Mouse (Mus musculus) thymus, postnatal 4 days (tissue): ENCODE results near the gene Sspo.
"Not testable (repeated sequence)": the region's sequence is repeated elsewhere in the genome, so short reads cannot be mapped to it uniquely, and the experiment has no call there.

Experiments
- DNase-seq: peaks from one replicate; pipeline ENCODE4 v3.0.0; 2021

The Sspo gene

GRCm38 (mm10) chr6:48489741-48490140, 41.7 kb downstream of the Sspo start:
- no peak for DNase-seq

GRCm38 (mm10) chr6:48491361-48491760, 43.3 kb downstream of the Sspo start:
- no peak for DNase-seq

- DNase-seq = no peak
Measured at GRCm38 (mm10) chr6:48493136-48493730, 45.2 kb downstream of the Sspo start.

GRCm38 (mm10) chr6:48497521-48497920, 49.5 kb downstream of the Sspo start:
- no peak for DNase-seq

- DNase-seq = no peak
Measured at GRCm38 (mm10) chr6:48503847-48504240, 55.8 kb downstream of the Sspo start.

- DNase-seq = peak; percentile 58
Measured at GRCm38 (mm10) chr6:48504241-48504854, 56.3 kb downstream of the Sspo start.

- DNase-seq = no peak
Measured at GRCm38 (mm10) chr6:48508087-48508486, 60.1 kb downstream of the Sspo start.

- DNase-seq = no peak
Measured at GRCm38 (mm10) chr6:48510426-48510825, 62.4 kb downstream of the Sspo start.

GRCm38 (mm10) chr6:48511861-48512260, 63.8 kb downstream of the Sspo start:
- no peak for DNase-seq

GRCm38 (mm10) chr6:48524882-48525281, 76.9 kb downstream of the Sspo start:
- DNase-seq = not testable (repeated sequence)

GRCm38 (mm10) chr6:48527901-48528300, 79.9 kb downstream of the Sspo start:
- no peak for DNase-seq

- peak; percentile 32 for DNase-seq
Measured at GRCm38 (mm10) chr6:48529261-48529660, 81.2 kb downstream of the Sspo start.

GRCm38 (mm10) chr6:48529871-48530440, 81.9 kb downstream of the Sspo start:
- DNase-seq = no peak

GRCm38 (mm10) chr6:48530862-48531261, 82.8 kb downstream of the Sspo start:
- no peak for DNase-seq

- no peak for DNase-seq
Measured at GRCm38 (mm10) chr6:48533475-48533874, 85.4 kb downstream of the Sspo start.

GRCm38 (mm10) chr6:48534913-48535312, 86.9 kb downstream of the Sspo start:
- DNase-seq = no peak

- no peak for DNase-seq
Measured at GRCm38 (mm10) chr6:48536091-48536490, 88.1 kb downstream of the Sspo start.

GRCm38 (mm10) chr6:48537105-48537954, 89.3 kb downstream of the Sspo start, which contains the start of gene Atp6v0e2:
Gene Atp6v0e2 (plus strand): TSS chr6:48537615.
- DNase-seq = peak; percentile 73

- peak; percentile 85 for DNase-seq
Measured at GRCm38 (mm10) chr6:48538841-48539737, 91.1 kb downstream of the Sspo start.

- no peak for DNase-seq
Measured at GRCm38 (mm10) chr6:48539860-48540259, 91.8 kb downstream of the Sspo start.

- DNase-seq = no peak
Measured at GRCm38 (mm10) chr6:48540721-48541120, 92.7 kb downstream of the Sspo start.
